Mouse (Mus musculus): ENCODE data around the gene Dxo.

GRCm38 (mm10) chr17:34844884-34845283 is 8.1 kb downstream of the Dxo start:
- TF ChIP-seq GATA1 (IDR thresholded peaks at IDR 0.05; ENCODE audit: borderline replicate concordance, low read length) (no peak), FLI1 (IDR thresholded peaks at IDR 0.05; ENCODE audit: low read length) (no peak)

Data from megakaryocyte, embryonic 14.5 days (primary cell).